Mouse (Mus musculus): ENCODE data around the gene Fahd1. TPM values are rescaled to one million over a fixed set of nuclear protein-coding genes. Genes with fewer than 3 reads are reported as not detected.

The Fahd1 gene
- polyA plus RNA-seq, 1 experiment from 2014 or later = 16.7 TPM

DNA sequence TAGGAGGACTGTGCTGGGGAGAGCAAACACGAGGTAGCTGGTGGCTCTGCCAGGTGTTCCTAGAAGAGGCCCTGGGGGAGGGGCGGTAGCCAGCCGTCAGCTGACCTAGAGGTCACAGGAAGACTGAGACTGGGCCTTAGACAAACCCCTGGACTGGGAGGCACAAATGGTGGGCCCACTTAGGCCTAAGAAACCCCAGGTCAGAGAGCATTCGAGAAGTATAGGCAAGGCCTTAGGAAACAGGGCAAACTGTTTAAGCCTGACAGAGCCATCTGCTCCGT, 27.9 kb upstream of the Fahd1 start:
- Histone ChIP-seq H3K4me1 (ENCODE audit: insufficient read depth, low read depth, low read length) (no peaks in the 10 kb centered on the region), H3K36me3 (ENCODE audit: insufficient read depth, low read length) (no peaks in the 10 kb centered on the region), H3K27me3 (replicated peaks; ENCODE audit: insufficient read depth, low read length) (no peaks in the 10 kb centered on the region), H3K27ac (ENCODE audit: low read length) (peak overlapping the region; percentile 62), H3K9me3 (ENCODE audit: low read length) (no peaks in the 10 kb centered on the region), H3K9ac (replicated peaks; ENCODE audit: low read depth) (no peak overlapping the region), H3K4me3 (ENCODE audit: low read depth, low read length) (no peak overlapping the region), H3K4me2 (replicated peaks; ENCODE audit: low read depth, low read length) (peak overlapping the region; percentile 19; the same call in 1 of the 2 replicates)
- ATAC-seq = peak; percentile 71
- TF ChIP-seq EP300 (IDR thresholded peaks at IDR 0.05) (no peak), CTCF (IDR thresholded peaks at IDR 0.05) (no peak)
- WGBS = 16% methylated on average over 5 of the region's 5 CpGs
- peak; percentile 49 for DNase-seq (ENCODE audit: low spot score)

GRCm38 (mm10) chr17:24877336-24878116, 27.4 kb upstream of the Fahd1 start:
- H3K36me3 ChIP-seq (ENCODE audit: insufficient read depth, low read length) = no peaks in the 10 kb centered on the region
- H3K9ac ChIP-seq (replicated peaks; ENCODE audit: low read depth) = no peak overlapping the region
- ATAC-seq (peak; percentile 23), DNase-seq (ENCODE audit: low spot score) (no peak)
- TF ChIP-seq EP300 (IDR thresholded peaks at IDR 0.05) = no peak
- TF ChIP-seq CTCF (IDR thresholded peaks at IDR 0.05) = no peak
- WGBS = 42% methylated on average over 10 of the region's 10 CpGs
- no peaks in the 10 kb centered on the region for H3K4me1 ChIP-seq (ENCODE audit: insufficient read depth, low read depth, low read length)
- H3K9me3 ChIP-seq (ENCODE audit: low read length) = no peaks in the 10 kb centered on the region
- no peaks in the 10 kb centered on the region for H3K27me3 ChIP-seq (replicated peaks; ENCODE audit: insufficient read depth, low read length)
- H3K27ac ChIP-seq (ENCODE audit: low read length) = peak overlapping the region; percentile 62
- H3K4me2 ChIP-seq (replicated peaks; ENCODE audit: low read depth, low read length) = peak overlapping the region; percentile 19; the same call in 1 of the 2 replicates
- no peak overlapping the region for H3K4me3 ChIP-seq (ENCODE audit: low read depth, low read length)

DNA sequence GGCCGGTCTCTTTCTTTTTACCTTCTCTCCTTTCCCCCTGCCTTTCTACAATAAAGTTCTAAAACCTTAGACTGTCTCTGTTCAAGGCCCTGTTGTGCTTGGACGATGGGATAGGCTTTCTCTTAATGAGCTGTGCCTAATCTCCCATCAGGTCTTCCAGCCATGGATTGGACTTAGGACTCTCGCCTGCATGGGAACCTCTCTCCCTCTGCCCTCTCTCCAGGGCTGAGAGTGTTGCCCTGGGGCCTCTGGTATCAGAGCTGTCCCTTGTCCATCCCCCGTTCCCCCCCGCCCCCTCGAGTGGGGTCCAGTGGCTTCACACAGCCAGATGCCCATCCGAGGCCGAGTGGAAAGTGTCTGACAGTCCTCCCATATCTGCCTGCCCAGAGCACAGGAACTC, 24.8 kb upstream of the Fahd1 start:
- DNase-seq (ENCODE audit: low spot score) (no peak), ATAC-seq (no peak)
- Histone ChIP-seq H3K9me3 (ENCODE audit: low read length) (no peaks in the 10 kb centered on the region), H3K27me3 (replicated peaks; ENCODE audit: insufficient read depth, low read length) (no peaks in the 10 kb centered on the region), H3K4me3 (ENCODE audit: low read depth, low read length) (no peak overlapping the region), H3K9ac (replicated peaks; ENCODE audit: low read depth) (no peak overlapping the region), H3K27ac (ENCODE audit: low read length) (no peak overlapping the region), H3K4me1 (ENCODE audit: insufficient read depth, low read depth, low read length) (no peaks in the 10 kb centered on the region), H3K4me2 (replicated peaks; ENCODE audit: low read depth, low read length) (no peak overlapping the region), H3K36me3 (ENCODE audit: insufficient read depth, low read length) (no peaks in the 10 kb centered on the region)
- WGBS = 74% methylated on average over 8 of the region's 8 CpGs
- TF ChIP-seq CTCF (IDR thresholded peaks at IDR 0.05) (no peak), EP300 (IDR thresholded peaks at IDR 0.05) (no peak)

- no peak for DNase-seq (ENCODE audit: low spot score)
- WGBS = 40% methylated on average over 1 of the region's 1 CpGs
Measured at GRCm38 (mm10) chr17:24874405-24874745, 24.2 kb upstream of the Fahd1 start.

GRCm38 (mm10) chr17:24873695-24874404, 23.7 kb upstream of the Fahd1 start:
- Histone ChIP-seq H3K9me3 (ENCODE audit: low read length) (no peaks in the 10 kb centered on the region), H3K4me2 (replicated peaks; ENCODE audit: low read depth, low read length) (no peak overlapping the region), H3K27me3 (replicated peaks; ENCODE audit: insufficient read depth, low read length) (no peaks in the 10 kb centered on the region), H3K36me3 (ENCODE audit: insufficient read depth, low read length) (no peaks in the 10 kb centered on the region), H3K9ac (replicated peaks; ENCODE audit: low read depth) (no peak overlapping the region), H3K4me1 (ENCODE audit: insufficient read depth, low read depth, low read length) (no peaks in the 10 kb centered on the region), H3K4me3 (ENCODE audit: low read depth, low read length) (no peak overlapping the region), H3K27ac (ENCODE audit: low read length) (no peak overlapping the region)
- WGBS = 41% methylated on average over 4 of the region's 4 CpGs
- ATAC-seq = no peak
- no peak for TF ChIP-seq CTCF (IDR thresholded peaks at IDR 0.05)
- TF ChIP-seq EP300 (IDR thresholded peaks at IDR 0.05) = no peak
- no peak for DNase-seq (ENCODE audit: low spot score)

More at GRCm38 (mm10) chr17:24874405-24874745, 24.2 kb upstream of the Fahd1 start:
- Histone ChIP-seq H3K27me3 (replicated peaks; ENCODE audit: insufficient read depth, low read length) (no peaks in the 10 kb centered on the region), H3K9ac (replicated peaks; ENCODE audit: low read depth) (no peak overlapping the region), H3K36me3 (ENCODE audit: insufficient read depth, low read length) (no peaks in the 10 kb centered on the region), H3K4me2 (replicated peaks; ENCODE audit: low read depth, low read length) (no peak overlapping the region), H3K27ac (ENCODE audit: low read length) (no peak overlapping the region), H3K4me1 (ENCODE audit: insufficient read depth, low read depth, low read length) (no peaks in the 10 kb centered on the region), H3K4me3 (ENCODE audit: low read depth, low read length) (no peak overlapping the region), H3K9me3 (ENCODE audit: low read length) (no peaks in the 10 kb centered on the region)
- TF ChIP-seq EP300 (IDR thresholded peaks at IDR 0.05) (no peak), CTCF (IDR thresholded peaks at IDR 0.05) (no peak)
- no peak for ATAC-seq

GRCm38 (mm10) chr17:24867914-24868313, 17.8 kb upstream of the Fahd1 start:
- ATAC-seq (no peak), DNase-seq (ENCODE audit: low spot score) (no peak)
- Histone ChIP-seq H3K27ac (ENCODE audit: low read length) (no peak overlapping the region), H3K9ac (replicated peaks; ENCODE audit: low read depth) (no peak overlapping the region), H3K4me2 (replicated peaks; ENCODE audit: low read depth, low read length) (no peak overlapping the region), H3K9me3 (ENCODE audit: low read length) (no peaks in the 10 kb centered on the region), H3K4me3 (ENCODE audit: low read depth, low read length) (no peak overlapping the region), H3K4me1 (ENCODE audit: insufficient read depth, low read depth, low read length) (no peaks in the 10 kb centered on the region), H3K27me3 (replicated peaks; ENCODE audit: insufficient read depth, low read length) (no peaks in the 10 kb centered on the region), H3K36me3 (ENCODE audit: insufficient read depth, low read length) (no peaks in the 10 kb centered on the region)
- no peak for TF ChIP-seq CTCF (IDR thresholded peaks at IDR 0.05)
- no peak for TF ChIP-seq EP300 (IDR thresholded peaks at IDR 0.05)
- 90% methylated on average over 10 of the region's 10 CpGs for WGBS
